Mouse (Mus musculus): ENCODE results near the gene Dip2b.
"Not testable (repeated sequence)": the region's sequence is repeated elsewhere in the genome, so short reads cannot be mapped to it uniquely, and the experiment has no call there.

DNA sequence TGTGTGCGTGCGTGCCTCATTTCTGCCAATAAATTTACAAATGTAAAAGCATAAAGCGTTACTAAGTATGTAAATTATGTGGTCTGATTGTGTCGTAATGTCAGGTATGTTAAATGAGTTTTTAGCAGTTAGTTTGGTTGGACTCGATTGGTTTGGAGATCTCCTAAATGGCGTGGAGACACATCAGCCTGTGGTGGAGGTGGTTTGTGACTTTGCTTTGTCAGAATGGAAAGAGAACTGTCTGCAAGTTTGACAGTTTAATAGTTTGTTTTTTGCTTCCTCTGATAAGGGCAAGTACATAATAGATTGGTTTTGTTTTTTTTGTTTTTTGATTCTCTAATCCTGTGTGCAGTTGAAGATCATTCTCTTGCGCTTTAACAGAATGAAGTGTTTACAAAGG lies 221.9 kb downstream of the Dip2b start:
- TF ChIP-seq EP300 (IDR thresholded peaks at IDR 0.05; ENCODE audit: insufficient read depth, low read depth, low read length); CTCF (IDR thresholded peaks at IDR 0.05; ENCODE audit: low read depth, low read length); POLR2A (IDR thresholded peaks at IDR 0.05; ENCODE audit: insufficient read depth, low read length): not testable (repeated sequence)

Measured in ES-Bruce4 (cell line).